Mouse (Mus musculus): ENCODE measurements around the gene Usp42. TPM values are rescaled to one million over a fixed set of nuclear protein-coding genes. Genes with fewer than 3 reads are reported as not detected.

Gene Usp42
- total RNA-seq, 4 experiments from 2014 or later: 20.6 to 24.0 (median 21.4) TPM

DNA sequence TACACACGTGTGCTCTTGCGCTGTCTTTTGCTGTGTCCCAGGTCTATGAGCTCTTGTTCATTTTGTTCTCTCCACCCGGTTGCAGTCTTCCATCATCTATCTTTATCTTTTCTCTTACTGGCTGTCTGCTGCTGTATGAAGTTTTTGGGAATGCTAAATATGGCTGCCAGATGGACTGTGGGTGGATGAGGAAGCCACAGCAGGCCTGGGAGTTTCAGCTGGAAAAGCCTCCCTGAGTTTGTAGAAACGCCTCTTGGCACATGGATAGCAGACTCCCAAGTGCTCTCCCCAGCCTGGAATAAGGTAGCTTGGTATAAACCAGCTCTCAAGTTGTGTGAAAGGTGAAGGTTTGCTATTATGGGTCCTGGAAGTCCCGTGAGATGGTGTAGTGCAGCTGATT lies 41.2 kb downstream of the Usp42 start:
- DNase-seq (ENCODE audit: low spot score in 2 of 2): peak; percentile 85

DNA sequence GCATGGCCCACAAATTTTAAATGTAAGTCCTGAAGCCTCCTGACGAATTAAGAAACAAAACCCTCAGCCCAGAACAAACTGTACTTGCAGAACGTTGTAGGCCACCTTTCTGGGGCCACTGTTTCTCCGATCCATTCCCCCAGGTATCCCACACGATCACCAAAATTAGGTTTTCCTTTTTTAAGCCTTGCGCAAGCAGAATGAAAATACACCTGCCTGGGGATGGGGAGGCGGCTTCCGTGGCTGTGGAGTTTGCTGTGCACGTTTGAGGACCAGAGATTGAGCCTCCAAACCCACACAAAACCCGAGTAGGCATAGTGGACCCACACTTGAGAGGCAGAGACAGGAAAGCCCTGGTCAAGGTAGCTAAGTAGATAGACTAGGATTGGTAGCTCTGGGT lies 41.7 kb downstream of the Usp42 start:
- DNase-seq (ENCODE audit: low spot score in 2 of 2): no peak

DNA sequence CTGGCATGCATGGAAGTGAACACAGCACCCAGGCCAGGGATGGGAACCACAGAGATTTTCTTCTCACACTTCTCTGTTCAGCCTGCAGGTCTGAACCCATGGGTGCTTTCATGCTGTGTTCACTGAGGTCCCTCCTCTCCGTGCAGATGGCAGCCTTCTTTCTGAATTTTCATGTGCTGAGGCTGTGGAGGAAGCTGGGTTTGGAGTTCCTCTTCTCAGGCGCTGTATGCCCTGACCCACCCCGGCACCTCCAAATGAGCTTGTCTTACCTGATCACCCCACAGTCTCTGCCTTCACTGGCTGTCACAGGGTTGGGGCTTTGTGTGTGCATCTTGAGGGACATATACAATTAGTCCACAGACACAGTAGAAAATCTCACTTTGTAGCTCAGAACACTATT lies 44.5 kb downstream of the Usp42 start:
- DNase-seq (ENCODE audit: low spot score in 2 of 2): no peak

DNA sequence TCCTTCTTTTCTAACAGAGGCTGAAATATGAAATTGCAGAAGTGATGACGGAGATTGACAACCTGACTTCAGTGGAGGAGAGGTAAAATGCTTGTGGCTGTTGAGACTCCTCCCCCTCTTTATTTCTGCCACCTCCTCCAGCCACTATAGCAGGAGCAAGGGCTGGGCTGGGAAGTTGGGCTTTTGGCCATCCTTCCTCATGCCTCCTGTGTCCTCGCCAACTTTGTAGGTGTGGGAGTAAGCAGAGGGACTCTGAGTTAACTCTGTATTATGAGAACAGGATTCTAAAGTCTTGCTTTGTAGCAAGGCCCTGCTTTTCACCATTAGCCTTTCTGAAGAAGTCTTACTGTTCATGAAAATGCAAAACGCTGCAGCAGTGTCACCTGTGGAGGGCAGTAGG lies 45.6 kb downstream of the Usp42 start:
- no peak for DNase-seq (ENCODE audit: low spot score in 2 of 2)

DNA sequence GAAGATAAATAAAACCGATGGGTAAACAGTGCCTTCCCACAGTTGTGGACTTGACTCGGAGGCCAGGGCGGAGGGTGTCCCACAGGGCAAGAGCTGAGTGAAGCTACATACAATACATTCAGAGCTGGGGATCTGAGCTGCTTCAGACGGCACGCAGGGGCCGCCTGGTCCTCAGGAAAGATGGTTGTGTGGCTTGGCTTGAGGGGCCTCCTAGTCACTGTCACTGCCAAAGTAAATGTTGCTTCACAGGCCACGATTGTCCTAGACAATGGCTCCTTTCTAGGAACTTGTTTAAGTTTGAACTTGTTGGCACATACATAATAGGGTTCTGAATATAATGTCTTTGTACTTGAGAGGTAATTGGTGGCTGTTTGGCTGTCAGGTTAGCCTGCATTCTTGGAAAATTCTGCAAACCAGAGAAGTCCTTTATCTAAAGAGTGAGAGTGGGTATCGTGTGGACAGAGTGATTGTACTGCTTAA lies 47.1 kb downstream of the Usp42 start:
- no peak for DNase-seq (ENCODE audit: low spot score in 2 of 2)

DNA sequence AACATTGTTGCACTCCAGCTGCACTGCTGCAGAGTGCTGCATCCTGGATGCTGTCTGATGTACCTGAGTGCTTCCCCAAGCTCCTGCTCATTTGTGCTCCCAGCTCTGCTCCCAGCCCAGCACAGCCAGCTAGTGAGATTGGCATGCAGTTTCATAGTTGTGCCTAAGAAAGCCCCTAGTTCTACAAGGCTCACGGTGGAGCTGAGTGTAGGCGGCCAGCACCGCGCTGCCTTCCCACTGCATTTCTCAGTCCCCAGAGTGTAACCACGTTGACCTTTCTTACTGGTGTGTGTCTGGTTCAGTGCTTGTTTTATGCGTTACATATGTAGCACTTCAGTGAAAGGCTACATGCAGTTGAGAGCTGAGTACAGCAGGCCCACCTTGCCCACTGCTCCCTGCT lies 48.4 kb downstream of the Usp42 start:
- DNase-seq (ENCODE audit: low spot score in 2 of 2): no peak

DNA sequence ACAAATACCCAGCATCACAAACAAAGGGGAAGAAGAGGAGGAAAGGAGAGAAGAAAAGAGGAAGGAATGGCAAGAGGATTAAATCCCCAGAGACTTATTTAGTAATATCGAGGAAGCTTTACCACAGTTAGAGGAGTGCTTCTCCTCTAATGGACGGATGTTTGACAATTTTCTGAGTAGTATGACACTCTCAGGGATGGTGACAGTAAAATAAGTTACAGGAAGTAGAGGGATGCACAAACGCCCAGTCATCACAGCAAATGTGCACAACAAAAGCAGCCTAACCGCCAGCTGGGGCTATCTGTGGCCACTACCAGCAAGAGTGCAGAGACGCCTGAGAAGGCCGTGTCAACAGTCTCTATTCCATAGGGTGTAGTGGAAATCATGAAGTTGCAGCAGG lies 52.4 kb downstream of the Usp42 start:
- DNase-seq (ENCODE audit: low spot score in 2 of 2): no peak

DNA sequence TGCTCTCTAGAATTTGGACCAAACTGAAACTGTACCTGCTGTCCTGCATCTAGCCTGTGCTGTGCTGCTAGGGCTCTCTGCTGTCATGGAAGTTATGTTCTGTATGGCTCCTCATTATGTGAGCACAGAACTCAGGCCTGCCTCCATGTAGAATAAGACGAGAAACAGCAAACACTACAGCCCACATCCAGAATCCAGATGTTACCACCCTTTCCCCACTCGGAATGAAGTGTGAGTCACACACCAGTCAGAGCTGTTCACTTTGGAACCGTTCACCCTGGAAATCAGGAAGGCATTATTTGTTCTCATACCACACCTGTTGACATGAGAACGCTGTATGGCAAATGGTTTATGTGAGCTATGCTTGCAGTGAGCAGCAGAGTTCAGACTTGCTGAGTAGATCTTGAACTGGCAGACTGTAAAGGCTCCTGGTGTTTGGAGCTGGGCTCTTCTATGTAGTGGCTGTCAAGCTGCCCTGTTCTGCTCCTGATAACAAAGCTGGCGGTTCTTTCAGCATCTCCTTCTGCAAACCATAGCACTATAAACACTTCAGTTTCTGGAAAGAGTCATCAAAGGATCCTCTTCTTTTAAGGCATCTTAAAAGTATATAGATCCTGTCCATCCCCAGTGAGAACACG lies 53.3 kb downstream of the Usp42 start:
- no peak for DNase-seq (ENCODE audit: low spot score in 2 of 2)

DNA sequence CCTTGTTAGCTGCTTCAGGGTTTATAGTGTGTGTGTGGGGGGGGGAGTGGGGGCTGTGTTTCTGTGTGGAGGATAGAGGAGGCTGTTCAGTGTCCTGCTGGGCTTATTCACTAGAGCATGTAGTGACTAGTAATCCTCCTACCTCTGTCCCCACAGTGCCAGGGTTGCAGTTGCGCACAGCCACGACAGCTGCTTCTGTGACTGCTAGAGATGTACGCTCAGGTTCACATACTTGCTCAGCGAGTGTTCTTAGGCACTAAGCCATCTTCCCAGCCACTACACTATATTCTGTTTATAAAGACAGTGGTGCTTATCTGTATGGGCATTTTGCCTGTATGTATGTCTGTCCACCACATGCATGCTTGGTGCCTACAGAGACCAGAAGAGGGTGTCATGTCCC lies 54.7 kb downstream of the Usp42 start:
- DNase-seq (ENCODE audit: low spot score in 2 of 2): no peak

DNA sequence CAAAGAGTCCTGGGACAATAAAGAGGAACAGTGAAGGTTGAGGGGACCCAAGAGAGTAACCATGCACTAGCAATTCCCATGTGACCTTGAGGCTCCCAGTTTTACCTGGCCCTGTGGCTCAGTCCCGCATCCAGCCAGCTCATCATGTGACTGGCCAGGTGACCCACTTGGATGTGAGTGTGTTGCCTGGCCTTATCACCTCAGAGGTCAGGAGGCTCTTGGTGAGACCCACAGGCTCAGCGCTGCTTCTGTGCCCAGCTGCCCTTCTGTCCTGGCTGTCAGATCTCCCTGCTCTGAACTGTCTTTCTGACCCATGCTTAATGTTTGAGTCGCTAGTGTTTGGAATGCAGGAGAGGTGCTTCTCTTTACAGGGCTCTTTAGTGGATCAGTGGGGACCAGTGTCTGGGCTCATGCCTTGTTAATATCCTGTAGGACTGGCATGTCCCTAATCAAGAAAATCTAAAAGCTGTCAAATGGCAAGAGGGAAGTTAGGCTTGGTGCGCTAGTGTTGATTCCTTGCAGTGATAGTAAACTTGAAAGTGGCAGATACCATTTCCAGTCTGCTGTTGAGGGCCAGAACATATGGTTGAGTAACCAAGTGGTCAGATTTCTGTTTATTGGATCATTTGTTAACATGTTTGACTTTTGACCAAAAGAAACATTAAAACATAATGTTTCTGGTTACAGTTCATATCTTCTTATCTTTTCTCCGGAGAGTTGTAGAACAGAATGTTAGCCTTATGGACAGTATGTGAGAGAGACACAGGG lies 55.7 kb downstream of the Usp42 start:
- DNase-seq (ENCODE audit: low spot score in 2 of 2): no peak

DNA sequence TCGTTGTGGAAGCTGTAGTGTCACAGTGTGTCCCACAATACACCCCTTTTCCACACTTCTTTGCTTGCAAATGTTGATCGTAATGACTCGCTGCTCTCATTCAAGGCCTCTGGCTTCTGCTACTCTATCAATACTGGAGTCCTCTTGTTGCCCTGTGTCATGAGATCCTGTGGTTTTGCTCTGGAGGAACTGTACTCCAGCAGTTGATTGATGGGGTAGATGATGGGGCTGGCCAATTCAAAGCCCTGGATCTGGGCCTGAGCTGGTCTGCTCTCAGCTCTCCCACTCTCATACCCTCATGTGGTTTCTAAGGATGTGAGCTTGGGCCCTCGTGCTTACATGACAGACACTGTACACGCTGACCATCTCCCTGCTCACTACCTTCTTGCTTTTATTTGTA lies 57.5 kb downstream of the Usp42 start:
- DNase-seq (ENCODE audit: low spot score in 2 of 2): no peak

DNA sequence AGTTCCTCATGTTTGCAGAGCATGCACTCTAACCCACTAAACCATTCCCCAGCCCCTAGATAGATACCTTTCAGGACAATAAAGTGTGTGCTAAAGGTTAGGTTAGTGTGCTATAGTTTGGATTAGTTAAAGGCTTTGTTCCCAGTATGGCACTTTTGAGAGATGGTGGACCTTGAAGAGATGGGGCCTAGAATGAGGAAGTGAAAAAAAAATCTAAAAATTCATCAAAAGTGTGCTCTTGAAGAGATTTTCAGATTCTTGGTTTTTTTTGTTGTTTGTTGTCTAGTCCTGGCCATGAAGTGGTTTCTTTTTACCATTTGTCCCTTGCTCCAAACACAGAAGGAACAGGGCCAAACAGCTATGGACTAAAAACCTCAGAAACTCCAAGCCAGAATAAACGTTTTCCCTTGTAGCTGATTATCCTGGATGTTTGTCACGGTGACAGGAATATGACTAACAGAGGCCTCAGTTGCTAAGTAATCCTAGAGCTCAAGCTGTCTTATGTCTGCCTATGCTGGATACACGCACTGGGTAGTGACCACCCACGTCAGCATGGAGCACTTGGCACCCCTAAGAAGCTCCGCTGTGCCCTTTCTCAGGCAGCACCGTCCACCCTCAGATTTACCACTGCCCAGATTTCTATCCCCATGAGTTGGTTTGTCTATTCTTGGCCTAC lies 61.2 kb downstream of the Usp42 start:
- no peak for DNase-seq (ENCODE audit: low spot score in 2 of 2)

DNA sequence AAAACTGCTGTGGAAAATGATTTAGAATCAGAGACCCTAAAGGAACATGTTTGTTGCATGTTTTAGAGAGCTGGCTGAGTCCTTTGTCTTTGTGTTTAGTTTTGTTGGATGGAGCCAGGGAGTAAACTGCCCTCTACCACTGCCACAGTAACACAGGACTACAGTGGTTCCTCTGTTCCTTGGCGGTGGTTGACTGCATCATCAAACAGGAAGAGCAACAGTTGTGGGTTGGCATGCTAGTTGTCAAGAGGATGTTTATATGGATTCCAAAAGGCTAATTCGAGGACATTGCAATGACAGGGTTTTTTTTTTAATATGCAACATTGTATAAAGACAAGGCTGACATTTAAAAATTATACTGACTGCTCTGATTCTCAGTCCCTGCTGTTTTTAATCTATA lies 62.2 kb downstream of the Usp42 start:
- DNase-seq (ENCODE audit: low spot score in 2 of 2): no peak

DNA sequence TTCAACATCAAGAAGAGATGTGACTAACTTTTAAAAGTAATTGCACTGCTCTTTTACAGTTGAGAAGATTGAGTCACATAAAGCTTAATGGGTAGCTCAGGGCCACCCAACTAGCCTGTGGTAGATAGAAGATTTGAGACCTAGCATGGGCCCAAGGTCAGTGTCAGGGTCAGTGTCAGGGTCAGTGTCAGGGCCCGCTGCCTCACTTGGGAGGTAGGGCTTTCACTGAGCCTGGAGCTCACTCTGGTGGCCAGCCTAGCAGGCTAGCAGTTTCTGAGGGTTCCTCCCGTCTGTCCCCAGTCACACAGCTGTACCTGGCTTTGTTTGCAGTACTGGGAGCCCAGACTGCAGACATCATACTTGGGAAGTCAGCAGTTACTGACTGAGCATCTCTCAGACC lies 62.7 kb downstream of the Usp42 start:
- DNase-seq (ENCODE audit: low spot score in 2 of 2): no peak

DNA sequence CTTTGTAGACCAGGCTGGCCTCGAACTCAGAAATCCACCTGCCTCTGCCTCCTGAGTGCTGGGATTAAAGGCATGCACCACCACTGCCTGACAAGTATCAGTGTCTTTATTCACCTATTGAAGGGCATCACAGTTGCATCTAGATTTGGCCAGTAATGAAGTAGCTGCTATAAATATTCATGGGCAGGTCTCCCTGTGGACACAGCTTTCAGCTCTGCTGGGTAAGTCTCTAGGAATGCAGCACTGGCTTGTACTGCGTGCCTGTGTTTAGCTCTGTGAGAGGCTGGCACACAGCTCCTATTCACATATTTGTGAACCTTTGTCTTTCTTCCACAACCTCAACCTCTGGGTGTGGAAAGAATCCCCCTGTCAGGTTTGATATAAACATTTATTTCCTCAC lies 63.2 kb downstream of the Usp42 start:
- DNase-seq (ENCODE audit: low spot score in 2 of 2): no peak

DNA sequence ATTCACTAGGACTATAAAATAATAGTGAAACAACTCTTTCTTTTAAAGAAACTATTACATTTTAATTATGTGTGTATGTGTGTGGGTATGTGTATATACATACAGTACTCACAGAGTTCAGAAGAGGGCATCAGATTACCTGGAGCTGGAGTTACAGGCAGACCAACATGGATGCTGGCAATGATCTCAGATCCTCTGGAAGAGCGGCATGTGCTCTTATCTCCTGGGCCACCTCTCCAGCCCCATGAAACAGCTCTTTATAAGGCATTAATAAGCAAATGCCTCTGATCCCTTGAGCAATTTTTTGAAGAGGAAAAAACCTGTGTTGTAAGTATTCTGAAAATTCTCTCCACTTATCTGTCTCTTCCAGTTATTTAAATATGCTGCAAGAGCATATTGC lies 66.1 kb downstream of the Usp42 start:
- DNase-seq (ENCODE audit: low spot score in 2 of 2): no peak

DNA sequence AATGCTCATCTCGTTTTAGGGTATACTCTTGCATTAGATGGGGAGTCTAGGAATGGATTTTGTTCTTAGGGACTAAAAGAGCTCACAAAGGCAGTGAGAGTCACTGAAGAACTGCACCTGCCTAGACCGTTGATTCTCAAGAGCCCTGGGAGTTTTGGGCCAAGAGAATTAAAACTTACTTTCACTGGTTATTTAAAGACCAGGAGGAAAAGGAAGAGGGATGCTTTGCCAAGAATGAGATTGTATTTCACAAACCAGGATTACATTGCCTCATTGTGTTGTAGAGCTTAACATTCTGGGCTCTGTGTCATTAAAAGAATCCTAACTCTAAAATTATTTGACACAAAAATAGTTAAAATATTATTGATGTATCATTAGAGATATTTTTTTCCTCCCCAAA lies 66.5 kb downstream of the Usp42 start:
- DNase-seq (ENCODE audit: low spot score in 2 of 2): no peak

DNA sequence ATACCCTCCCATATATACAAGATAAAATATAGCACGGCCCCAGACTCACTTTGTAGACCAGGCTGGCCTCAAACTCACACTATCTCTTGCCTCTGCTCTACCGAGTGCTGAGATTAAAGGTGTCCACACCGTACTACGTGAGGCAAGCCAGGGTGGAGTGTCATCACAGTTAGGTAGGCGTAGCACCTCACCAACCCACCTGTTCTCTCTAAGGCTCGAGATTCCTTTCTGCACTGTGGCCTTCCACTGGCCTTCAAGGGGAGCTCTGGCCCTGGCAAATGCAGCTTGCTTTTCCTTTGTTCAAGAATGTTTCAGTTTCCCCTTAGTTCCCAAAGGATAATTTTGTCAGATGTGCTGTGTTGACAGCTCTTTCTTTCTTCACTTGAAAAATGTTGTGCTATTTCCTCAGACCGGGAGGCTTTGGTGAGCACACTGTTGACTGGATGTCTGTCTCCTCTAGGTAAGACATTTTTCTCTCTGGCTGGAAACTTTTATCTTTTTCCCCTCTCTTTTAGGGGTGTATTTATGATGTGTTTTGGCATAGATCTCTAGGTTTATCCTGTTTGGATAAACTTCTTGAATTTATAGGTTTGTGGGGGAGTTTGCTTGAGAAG lies 68.9 kb downstream of the Usp42 start:
- DNase-seq (ENCODE audit: low spot score in 2 of 2): no peak

All from layer of hippocampus, adult 8-10 months (tissue).